Mouse (Mus musculus): ENCODE data around the gene Acvr1b.

Acvr1b gene

GRCm38 (mm10) chr15:101197497-101198179 lies 23.8 kb downstream of the Acvr1b start:
- DNase-seq (ENCODE audit: extremely low spot score): no peak

- DNase-seq (ENCODE audit: extremely low spot score): peak; percentile 58
These were observed 24.4 kb downstream of the Acvr1b start for GRCm38 (mm10) chr15:101198218-101198617.

- no peak for DNase-seq (ENCODE audit: extremely low spot score)
These were observed 25.0 kb downstream of the Acvr1b start for GRCm38 (mm10) chr15:101198850-101199249.

- DNase-seq (ENCODE audit: extremely low spot score): no peak
These were observed 27.0 kb downstream of the Acvr1b start for GRCm38 (mm10) chr15:101200777-101201295.

GRCm38 (mm10) chr15:101201414-101201813 lies 27.5 kb downstream of the Acvr1b start:
- no peak for DNase-seq (ENCODE audit: extremely low spot score)

GRCm38 (mm10) chr15:101203673-101204072 lies 29.8 kb downstream of the Acvr1b start:
- DNase-seq (ENCODE audit: extremely low spot score): no peak

GRCm38 (mm10) chr15:101204781-101205180 lies 30.9 kb downstream of the Acvr1b start:
- no peak for DNase-seq (ENCODE audit: extremely low spot score)

- peak; percentile 52 for DNase-seq (ENCODE audit: extremely low spot score)
These were observed 36.4 kb downstream of the Acvr1b start for GRCm38 (mm10) chr15:101210228-101210627.

- no peak for DNase-seq (ENCODE audit: extremely low spot score)
These were observed 37.2 kb downstream of the Acvr1b start for GRCm38 (mm10) chr15:101210998-101211613.

- no peak for DNase-seq (ENCODE audit: extremely low spot score)
These were observed 38.6 kb downstream of the Acvr1b start for GRCm38 (mm10) chr15:101212435-101212834.

GRCm38 (mm10) chr15:101215136-101215535 lies 41.3 kb downstream of the Acvr1b start:
- DNase-seq (ENCODE audit: extremely low spot score): no peak

GRCm38 (mm10) chr15:101216036-101216435 lies 42.2 kb downstream of the Acvr1b start:
- no peak for DNase-seq (ENCODE audit: extremely low spot score)

GRCm38 (mm10) chr15:101220905-101221297 lies 47.0 kb downstream of the Acvr1b start:
- DNase-seq (ENCODE audit: extremely low spot score): no peak

- DNase-seq (ENCODE audit: extremely low spot score): peak; percentile 80
These were observed 47.6 kb downstream of the Acvr1b start for GRCm38 (mm10) chr15:101221298-101222104.

- no peak for DNase-seq (ENCODE audit: extremely low spot score)
These were observed 49.1 kb downstream of the Acvr1b start for GRCm38 (mm10) chr15:101222897-101223482.

GRCm38 (mm10) chr15:101223596-101223995 lies 49.7 kb downstream of the Acvr1b start:
- DNase-seq (ENCODE audit: extremely low spot score): no peak

GRCm38 (mm10) chr15:101224006-101224906 lies 50.4 kb downstream of the Acvr1b start, which contains the start of gene Grasp:
Gene Grasp, plus strand, starts transcription at chr15:101224188.
- peak; percentile 88 for DNase-seq (ENCODE audit: extremely low spot score)

- DNase-seq (ENCODE audit: extremely low spot score): no peak
These were observed 51.1 kb downstream of the Acvr1b start for GRCm38 (mm10) chr15:101224977-101225376.

- DNase-seq (ENCODE audit: extremely low spot score): no peak
These were observed 54.1 kb downstream of the Acvr1b start for GRCm38 (mm10) chr15:101227971-101228370.

GRCm38 (mm10) chr15:101228866-101229590 lies 55.2 kb downstream of the Acvr1b start:
- DNase-seq (ENCODE audit: extremely low spot score): no peak

Data from embryo, embryonic 9.5 days (tissue).